Mouse (Mus musculus) thymus, adult 2 months (tissue): ENCODE data around the gene Gcgr. TPM values are rescaled to one million over a fixed set of nuclear protein-coding genes. Genes with fewer than 3 reads are reported as not detected.

Experiments
- DNase-seq: peaks from one replicate; pipeline ENCODE4 v3.0.0; 2021
- H3K27ac ChIP-seq: fragments of 200-500 bp; 2 replicates; pipeline ENCODE4 v1.5.1; 2012; ENCODE audit warnings: low read length, control low read depth; ENCODE audit not compliant: control insufficient read depth, insufficient read depth
- H3K27me3 ChIP-seq: fragments of 200-500 bp; 2 replicates; pipeline ENCODE4 v1.6.1; 2012; ENCODE audit warnings: mild to moderate bottlenecking, low read length, moderate library complexity, mixed read lengths; ENCODE audit not compliant: control insufficient read depth, insufficient read depth
- H3K36me3 ChIP-seq: fragments of 200-500 bp; 2 replicates; pipeline ENCODE4 v1.6.1; 2012; ENCODE audit warnings: mild to moderate bottlenecking, low read length, moderate library complexity; ENCODE audit not compliant: control insufficient read depth, insufficient read depth
- H3K4me1 ChIP-seq: fragments of 200-500 bp; replicated peaks from 2 replicates; pipeline ENCODE4 v1.6.1; 2012; ENCODE audit warnings: low read length; ENCODE audit not compliant: control insufficient read depth, insufficient read depth
- H3K4me3 ChIP-seq: fragments of 200-500 bp; 2 replicates; pipeline ENCODE4 v1.5.1; 2012; ENCODE audit warnings: mild to moderate bottlenecking, low read length, control low read depth, moderate library complexity; ENCODE audit not compliant: control insufficient read depth, insufficient read depth
- CTCF ChIP-seq: fragments of 200-500 bp; IDR thresholded peaks from 2 replicates; pipeline ENCODE4 v1.5.1; 2012; ENCODE audit warnings: mild to moderate bottlenecking, control low read depth, low read length, moderate library complexity, borderline replicate concordance; ENCODE audit not compliant: control insufficient read depth, poor library complexity, insufficient read depth; ENCODE audit errors: extremely low read depth
- POLR2A ChIP-seq: fragments of 200-500 bp; IDR thresholded peaks from 2 replicates; pipeline ENCODE4 v1.6.1; 2012; ENCODE audit warnings: mild to moderate bottlenecking, low read length, control low read depth, moderate library complexity; ENCODE audit not compliant: control insufficient read depth, poor library complexity, insufficient read depth; ENCODE audit errors: extremely low read depth
- WGBS: fragments of 180-500 bp; shearing (Covaris S2); methylation state at CpG from one replicate; pipeline ENCODE4 v1.1.7; 2018; 5-methylcytosine and 5-hydroxymethylcytosine counted together
- polyA plus RNA-seq: library from polyadenylated mRNA; depleted of rRNA; stranded (reverse); fragments of >200 nt; gene quantifications from 2 replicates; pipeline ENCODE4 v1.2.3, GENCODE M21; 2012

Gcgr gene
- polyA plus RNA-seq, 1 experiment: 1.0 TPM

GRCm38 (mm10) chr11:120572417-120572751, 41.9 kb downstream of the Gcgr start:
- H3K27ac ChIP-seq: no peak overlapping the region; the same call in 1 of the 2 replicates
- WGBS: 0% methylated on average over 24 of the region's 24 CpGs
- TF ChIP-seq CTCF (no peak), POLR2A (no peak)
- no peaks in the 10 kb centered on the region for H3K27me3 ChIP-seq
- H3K4me3 ChIP-seq: peak overlapping the region; percentile 73
- DNase-seq: peak; percentile 19
- peaks cover 7% of the 10 kb centered on the region for H3K4me1 ChIP-seq
- peaks cover 15% of the 10 kb centered on the region for H3K36me3 ChIP-seq

GRCm38 (mm10) chr11:120572752-120573584, 42.5 kb downstream of the Gcgr start, which contains the start of gene P4hb:
P4hb (minus strand) TSS chr11:120573253.
- peak within 1 kb of the TSS; percentile 73 for H3K4me3 ChIP-seq
- H3K27me3 ChIP-seq: no peaks in the 10 kb centered on the region
- H3K4me1 ChIP-seq: peaks cover 7% of the 10 kb centered on the region
- peaks cover 12% of the 10 kb centered on the region; the same call in 1 of the 2 replicates for H3K36me3 ChIP-seq
- peak; percentile 58 for TF ChIP-seq CTCF
- peak; percentile 65 for TF ChIP-seq POLR2A
- peak; percentile 99 for DNase-seq
- under 1% methylated on average over 94 of the region's 94 CpGs for WGBS
- H3K27ac ChIP-seq: peak within 1 kb of the TSS; percentile 38

GRCm38 (mm10) chr11:120573585-120574277, 43.2 kb downstream of the Gcgr start:
- peaks cover 7% of the 10 kb centered on the region for H3K4me1 ChIP-seq
- H3K27me3 ChIP-seq: no peaks in the 10 kb centered on the region
- peak overlapping the region; percentile 73 for H3K4me3 ChIP-seq
- WGBS: under 1% methylated on average over 23 of the region's 23 CpGs
- no peak for DNase-seq
- peaks cover 12% of the 10 kb centered on the region for H3K36me3 ChIP-seq
- TF ChIP-seq POLR2A: no peak
- TF ChIP-seq CTCF: no peak
- peak overlapping the region; percentile 38; the same call in 1 of the 2 replicates for H3K27ac ChIP-seq

- WGBS: 59% methylated on average over 5 of the region's 5 CpGs
- no peak overlapping the region for H3K27ac ChIP-seq
These were observed 43.7 kb downstream of the Gcgr start for GRCm38 (mm10) chr11:120574278-120574600.

GRCm38 (mm10) chr11:120575046-120575445, 44.5 kb downstream of the Gcgr start:
- Histone ChIP-seq H3K27me3 (no peaks in the 10 kb centered on the region), H3K36me3 (peaks cover 19% of the 10 kb centered on the region), H3K27ac (no peak overlapping the region), H3K4me1 (peaks cover 16% of the 10 kb centered on the region), H3K4me3 (no peak overlapping the region)
- 94% methylated on average over 2 of the region's 2 CpGs for WGBS
- TF ChIP-seq POLR2A (no peak), CTCF (no peak)
- no peak for DNase-seq

More at GRCm38 (mm10) chr11:120574278-120574600, 43.7 kb downstream of the Gcgr start:
- peaks cover 9% of the 10 kb centered on the region for H3K4me1 ChIP-seq
- no peak for DNase-seq
- TF ChIP-seq CTCF (no peak), POLR2A (no peak)
- no peaks in the 10 kb centered on the region for H3K27me3 ChIP-seq
- H3K36me3 ChIP-seq: peaks cover 16% of the 10 kb centered on the region
- H3K4me3 ChIP-seq: no peak overlapping the region

- Histone ChIP-seq H3K27ac (no peak overlapping the region), H3K27me3 (no peaks in the 10 kb centered on the region), H3K4me3 (no peak overlapping the region), H3K36me3 (peaks cover 19% of the 10 kb centered on the region), H3K4me1 (peaks cover 22% of the 10 kb centered on the region)
- TF ChIP-seq CTCF: no peak
- no peak for TF ChIP-seq POLR2A
- no peak for DNase-seq
These were observed 45.4 kb downstream of the Gcgr start for GRCm38 (mm10) chr11:120575940-120576339.
